Mouse (Mus musculus): ENCODE measurements around the gene Erbb4.

- TF ChIP-seq POLR2A (IDR thresholded peaks at IDR 0.05; ENCODE audit: borderline replicate concordance, extremely low read depth, low read depth, low read length) (no peak), CTCF (IDR thresholded peaks at IDR 0.05; ENCODE audit: insufficient read depth, low read length) (no peak)
Measured at GRCm38 (mm10) chr1:68134450-68134849, 973.4 kb downstream of the Erbb4 start.
